Comparison of ENCODE assay signal across 23 mouse cellular contexts in genomic region chr4:134867661-134868060, GRCm38 (mm10). TPM values are rescaled to one million over a fixed set of nuclear protein-coding genes. Genes with fewer than 3 reads are reported as not detected.
DNase-seq lines count a peak whose midpoint lies in the region; ATAC-seq and TF ChIP-seq lines count a peak whose summit lies in the region.
"Had no signal": no experiment of that assay in that cellular context is flagged by ENCODE, and none has a peak within 500 bp of the region (broad histone marks: within the 10 kb centered on the region; RNA-seq: fewer than 3 reads in every experiment).

No protein-coding gene starts in this region.

- H3K27me3 ChIP-seq in midbrain, embryonic 11.5 days (ENCODE audit: control insufficient read depth, insufficient read depth, low read length), result peaks cover 11% of the 10 kb centered on the region
- H3K27me3 ChIP-seq in midbrain, embryonic 10.5 days (ENCODE audit: low read depth, poor library complexity, severe bottlenecking), result peaks cover 42% of the 10 kb centered on the region
- H3K27me3 ChIP-seq in liver, embryonic 11.5 days (replicated peaks; ENCODE audit: control insufficient read depth, insufficient read depth, low read length), result no peaks in the 10 kb centered on the region
- peaks cover 6% of the 10 kb centered on the region; the same call in 1 of the 2 replicates for H3K27me3 ChIP-seq in hindbrain, postnatal 0 days (ENCODE audit: insufficient read depth, low read length)

- H3K9ac ChIP-seq in midbrain, embryonic 11.5 days (ENCODE audit: low read length), result no peak overlapping the region
- H3K9ac ChIP-seq in liver, embryonic 11.5 days (ENCODE audit: low read depth, low read length), result peak overlapping the region; percentile 66
- H3K9ac ChIP-seq in hindbrain, postnatal 0 days (replicated peaks; ENCODE audit: low read length), result no peak overlapping the region
- H3K9ac ChIP-seq: embryonic facial prominence, embryonic 13.5 days; hindbrain, embryonic 12.5 days; limb, embryonic 12.5 days; lung, embryonic 15.5 days; midbrain, embryonic 12.5 days had no signal

- no peaks in the 10 kb centered on the region for H3K9me3 ChIP-seq in midbrain, embryonic 11.5 days (ENCODE audit: control insufficient read depth, low read length)
- H3K9me3 ChIP-seq in midbrain, embryonic 10.5 days (replicated peaks), result no peaks in the 10 kb centered on the region
- H3K9me3 ChIP-seq in liver, embryonic 11.5 days (ENCODE audit: control insufficient read depth, low read length), result no peaks in the 10 kb centered on the region
- H3K9me3 ChIP-seq in hindbrain, postnatal 0 days (ENCODE audit: low read length), result no peaks in the 10 kb centered on the region
- H3K9me3 ChIP-seq: embryonic facial prominence, embryonic 13.5 days; forebrain, embryonic 10.5 days; hindbrain, embryonic 12.5 days; limb, embryonic 12.5 days; lung, embryonic 15.5 days; midbrain, embryonic 12.5 days had no signal

- H3K4me1 ChIP-seq in midbrain, embryonic 11.5 days (ENCODE audit: control insufficient read depth, insufficient read depth, low read length), result no peaks in the 10 kb centered on the region
- peaks cover 15% of the 10 kb centered on the region for H3K4me1 ChIP-seq in midbrain, embryonic 10.5 days
- H3K4me1 ChIP-seq in bone marrow, adult 2 months (ENCODE audit: control insufficient read depth, insufficient read depth, low read length), result no peaks in the 10 kb centered on the region; the same call in 1 of the 2 replicates
- H3K4me1 ChIP-seq in liver, embryonic 11.5 days (replicated peaks; ENCODE audit: control insufficient read depth, insufficient read depth, low read length), result peaks cover 42% of the 10 kb centered on the region
- H3K4me1 ChIP-seq in hindbrain, postnatal 0 days (ENCODE audit: insufficient read depth, low read length), result no peaks in the 10 kb centered on the region
- H3K4me1 ChIP-seq: midbrain, embryonic 12.5 days had no signal

- no peak overlapping the region for H3K4me3 ChIP-seq in midbrain, embryonic 11.5 days (ENCODE audit: low read depth, low read length)
- H3K4me3 ChIP-seq in midbrain, embryonic 10.5 days, result no peak overlapping the region
- H3K4me3 ChIP-seq in bone marrow, adult 2 months (replicated peaks; ENCODE audit: control insufficient read depth, low read depth, low read length), result peak overlapping the region; percentile 56
- peak overlapping the region; percentile 46 for H3K4me3 ChIP-seq in liver, embryonic 11.5 days (ENCODE audit: low read depth, low read length)
- no peak overlapping the region for H3K4me3 ChIP-seq in hindbrain, postnatal 0 days (ENCODE audit: low read length)
- H3K4me3 ChIP-seq: embryonic facial prominence, embryonic 13.5 days; forebrain, embryonic 10.5 days; hindbrain, embryonic 12.5 days; left cerebral cortex, adult 2 months; limb, embryonic 12.5 days; lung, embryonic 15.5 days; midbrain, embryonic 12.5 days had no signal

- H3K4me2 ChIP-seq in midbrain, embryonic 11.5 days, result no peak overlapping the region
- peak overlapping the region; percentile 82 for H3K4me2 ChIP-seq in liver, embryonic 11.5 days
- no peak overlapping the region for H3K4me2 ChIP-seq in hindbrain, postnatal 0 days (ENCODE audit: low read depth, low read length)
- H3K4me2 ChIP-seq: embryonic facial prominence, embryonic 13.5 days; hindbrain, embryonic 12.5 days; lung, embryonic 15.5 days; midbrain, embryonic 12.5 days had no signal

- TF ChIP-seq POLR2A in bone marrow, adult 2 months (IDR thresholded peaks at IDR 0.05; ENCODE audit: borderline replicate concordance, control insufficient read depth, low read depth, low read length), result no peak

- ATAC-seq in midbrain, embryonic 11.5 days (ENCODE audit: low FRiP score), result no peak
- ATAC-seq in liver, embryonic 11.5 days (replicated peaks; ENCODE audit: low FRiP score), result no peak
- ATAC-seq in hindbrain, postnatal 0 days, result no peak
- ATAC-seq: inflammation-experienced regulatory T-cells, adult 6 months had no signal

- TF ChIP-seq CTCF in bone marrow, adult 2 months (IDR thresholded peaks at IDR 0.05; ENCODE audit: control insufficient read depth, insufficient read depth, low read length), result no peak
- TF ChIP-seq CTCF in hindbrain, postnatal 0 days (IDR thresholded peaks at IDR 0.05; ENCODE audit: low read depth), result no peak

- no peaks in the 10 kb centered on the region for H3K36me3 ChIP-seq in midbrain, embryonic 11.5 days (ENCODE audit: control insufficient read depth, insufficient read depth, low read length)
- H3K36me3 ChIP-seq in midbrain, embryonic 10.5 days, result no peaks in the 10 kb centered on the region
- no peaks in the 10 kb centered on the region; the same call in 1 of the 2 replicates for H3K36me3 ChIP-seq in liver, embryonic 11.5 days (ENCODE audit: control insufficient read depth, insufficient read depth, low read length)
- H3K36me3 ChIP-seq in hindbrain, postnatal 0 days (ENCODE audit: insufficient read depth, low read length), result no peaks in the 10 kb centered on the region
- H3K36me3 ChIP-seq: embryonic facial prominence, embryonic 13.5 days; forebrain, embryonic 10.5 days; hindbrain, embryonic 12.5 days; limb, embryonic 12.5 days; lung, embryonic 15.5 days; midbrain, embryonic 12.5 days had no signal

- WGBS in midbrain, embryonic 11.5 days, result 92% methylated on average over 8 of the region's 8 CpGs
- WGBS in midbrain, embryonic 10.5 days, result 91% methylated on average over 8 of the region's 8 CpGs
- 77% methylated on average over 8 of the region's 8 CpGs for WGBS in bone marrow, adult 2 months
- WGBS in liver, embryonic 11.5 days, result 75% methylated on average over 8 of the region's 8 CpGs
- 83% methylated on average over 8 of the region's 8 CpGs for WGBS in hindbrain, postnatal 0 days

- peak; percentile 21 for DNase-seq in midbrain, embryonic 11.5 days (ENCODE audit: low spot score, missing footprints)
- DNase-seq in midbrain, embryonic 10.5 days (ENCODE audit: low spot score), result no peak
- DNase-seq in liver, embryonic 11.5 days (ENCODE audit: low spot score), result no peak
- no peak for DNase-seq in left cerebral cortex, adult 9 months (ENCODE audit: low spot score in 2 of 2)
- no peak for DNase-seq in frontal cortex, postnatal 36 days (ENCODE audit: low spot score in 2 of 2)
- no peak for DNase-seq in hindbrain, postnatal 0 days (ENCODE audit: low spot score)
- DNase-seq: cerebellum, postnatal 10 days; kidney, adult 2 months; kidney, postnatal 14 days; thymus, postnatal 14 days had no signal

- H3K27ac ChIP-seq in midbrain, embryonic 11.5 days (ENCODE audit: low read depth, low read length), result no peak overlapping the region
- no peak overlapping the region for H3K27ac ChIP-seq in midbrain, embryonic 10.5 days (replicated peaks)
- peak overlapping the region; percentile 7 for H3K27ac ChIP-seq in bone marrow, adult 2 months (ENCODE audit: control insufficient read depth, insufficient read depth, low read depth, low read length, poor library complexity)
- H3K27ac ChIP-seq in liver, embryonic 11.5 days (ENCODE audit: low read depth, low read length), result peak overlapping the region; percentile 94
- H3K27ac ChIP-seq in hindbrain, postnatal 0 days, result no peak overlapping the region
- H3K27ac ChIP-seq: embryonic facial prominence, embryonic 13.5 days; forebrain, embryonic 10.5 days; hindbrain, embryonic 12.5 days; left cerebral cortex, adult 2 months; limb, embryonic 12.5 days; lung, embryonic 15.5 days; macrophage; midbrain, embryonic 12.5 days had no signal

RNA-seq across cellular contexts. Expression of gene Rhd, which starts 3.3 kb away (rescaled TPM):
- polyA plus RNA-seq in midbrain, embryonic 11.5 days (2014; fragmentation: Nextera tagmentation; extraction: Ambion mirVana), result 19.2 and 21.3 TPM in 2 replicates
- 9.6 and 12.9 TPM in 2 replicates for polyA plus RNA-seq in midbrain, embryonic 10.5 days (2016; fragmentation: Nextera tagmentation; extraction: Ambion mirVana)
- 147 and 211 TPM in 2 replicates for polyA plus RNA-seq in bone marrow, adult 2 months (2011; ENCODE audit: insufficient read depth, insufficient read length, low replicate concordance, missing spikeins)
- polyA plus RNA-seq in liver, embryonic 11.5 days (2014; fragmentation: Nextera tagmentation; extraction: Ambion mirVana), result 213 and 235 TPM in 2 replicates
- total RNA-seq in hindbrain, postnatal 0 days (2014; rRNA removed), result 0.29 and 2.1 TPM in 2 replicates
- polyA plus RNA-seq in hindbrain, postnatal 0 days (2015; fragmentation: Nextera tagmentation; extraction: Ambion mirVana), result 1.1 TPM in 2 replicates
- total RNA-seq: gastrocnemius, adult 8-10 months; granulocyte monocyte progenitor cell, adult 5-6 weeks; left cerebral cortex, adult 2 months; monocyte, adult 5-6 weeks had no signal
- polyA plus RNA-seq: macrophage had no signal

RNA-seq across cellular contexts. Expression of gene Maco1, which starts 14.5 kb away (rescaled TPM):
- polyA plus RNA-seq in midbrain, embryonic 11.5 days (2014; fragmentation: Nextera tagmentation; extraction: Ambion mirVana), result 45.6 and 51.7 TPM in 2 replicates
- polyA plus RNA-seq in midbrain, embryonic 10.5 days (2016; fragmentation: Nextera tagmentation; extraction: Ambion mirVana), result 36.8 and 41.3 TPM in 2 replicates
- polyA plus RNA-seq in bone marrow, adult 2 months (2011; ENCODE audit: insufficient read depth, insufficient read length, low replicate concordance, missing spikeins), result 17.6 and 24.3 TPM in 2 replicates
- 26.3 and 28.3 TPM in 2 replicates for polyA plus RNA-seq in liver, embryonic 11.5 days (2014; fragmentation: Nextera tagmentation; extraction: Ambion mirVana)
- 43.6 and 45.5 TPM in 2 replicates for total RNA-seq in hindbrain, postnatal 0 days (2014; rRNA removed)
- 68.9 and 70.3 TPM in 2 replicates for polyA plus RNA-seq in hindbrain, postnatal 0 days (2015; fragmentation: Nextera tagmentation; extraction: Ambion mirVana)

RNA-seq across cellular contexts. Expression of gene Tmem50a, which starts 47.2 kb away (rescaled TPM):
- polyA plus RNA-seq in midbrain, embryonic 11.5 days (2014; fragmentation: Nextera tagmentation; extraction: Ambion mirVana), result 156 TPM in 2 replicates
- 127 and 135 TPM in 2 replicates for polyA plus RNA-seq in midbrain, embryonic 10.5 days (2016; fragmentation: Nextera tagmentation; extraction: Ambion mirVana)
- 103 and 127 TPM in 2 replicates for polyA plus RNA-seq in bone marrow, adult 2 months (2011; ENCODE audit: insufficient read depth, insufficient read length, low replicate concordance, missing spikeins)
- 129 and 131 TPM in 2 replicates for polyA plus RNA-seq in liver, embryonic 11.5 days (2014; fragmentation: Nextera tagmentation; extraction: Ambion mirVana)
- 149 and 166 TPM in 2 replicates for total RNA-seq in hindbrain, postnatal 0 days (2014; rRNA removed)
- 231 and 239 TPM in 2 replicates for polyA plus RNA-seq in hindbrain, postnatal 0 days (2015; fragmentation: Nextera tagmentation; extraction: Ambion mirVana)

RNA-seq across cellular contexts. Expression of gene Rsrp1, which starts 55.7 kb away (rescaled TPM):
- 352 and 403 TPM in 2 replicates for polyA plus RNA-seq in midbrain, embryonic 11.5 days (2014; fragmentation: Nextera tagmentation; extraction: Ambion mirVana)
- polyA plus RNA-seq in midbrain, embryonic 10.5 days (2016; fragmentation: Nextera tagmentation; extraction: Ambion mirVana), result 320 and 401 TPM in 2 replicates
- 590 and 975 TPM in 2 replicates for polyA plus RNA-seq in bone marrow, adult 2 months (2011; ENCODE audit: insufficient read depth, insufficient read length, low replicate concordance, missing spikeins)
- polyA plus RNA-seq in liver, embryonic 11.5 days (2014; fragmentation: Nextera tagmentation; extraction: Ambion mirVana), result 360 and 390 TPM in 2 replicates
- 70.0 and 112 TPM in 2 replicates for total RNA-seq in hindbrain, postnatal 0 days (2014; rRNA removed)
- 256 and 295 TPM in 2 replicates for polyA plus RNA-seq in hindbrain, postnatal 0 days (2015; fragmentation: Nextera tagmentation; extraction: Ambion mirVana)

Comparison
In these comparisons a context has a peak if more than half of its experiments do, and no peak if none do; other contexts are left out.
1. H3K27ac ChIP-seq: peak in bone marrow, adult 2 months (single experiment) and liver, embryonic 11.5 days (single experiment); none in midbrain, embryonic 11.5 days (single experiment), midbrain, embryonic 10.5 days (single experiment) and hindbrain, postnatal 0 days (single experiment).
2. H3K4me3 ChIP-seq: peak in bone marrow, adult 2 months (single experiment) and liver, embryonic 11.5 days (single experiment); none in midbrain, embryonic 11.5 days (single experiment), midbrain, embryonic 10.5 days (single experiment) and hindbrain, postnatal 0 days (single experiment).